Mouse (Mus musculus) spleen, postnatal 0 days (tissue): ENCODE data around the gene Car1. TPM values are rescaled to one million over a fixed set of nuclear protein-coding genes. Genes with fewer than 3 reads are reported as not detected.

Experiments
- polyA plus RNA-seq: library from polyadenylated mRNA; unstranded; fragments of >200 nt; fragmentation: Nextera tagmentation; extraction: Ambion mirVana; gene quantifications from 2 replicates; pipeline ENCODE4 v1.2.1, GENCODE M21; 2015

The Car1 gene
- 89.1 and 96.8 TPM in 2 replicates for polyA plus RNA-seq

DNA sequence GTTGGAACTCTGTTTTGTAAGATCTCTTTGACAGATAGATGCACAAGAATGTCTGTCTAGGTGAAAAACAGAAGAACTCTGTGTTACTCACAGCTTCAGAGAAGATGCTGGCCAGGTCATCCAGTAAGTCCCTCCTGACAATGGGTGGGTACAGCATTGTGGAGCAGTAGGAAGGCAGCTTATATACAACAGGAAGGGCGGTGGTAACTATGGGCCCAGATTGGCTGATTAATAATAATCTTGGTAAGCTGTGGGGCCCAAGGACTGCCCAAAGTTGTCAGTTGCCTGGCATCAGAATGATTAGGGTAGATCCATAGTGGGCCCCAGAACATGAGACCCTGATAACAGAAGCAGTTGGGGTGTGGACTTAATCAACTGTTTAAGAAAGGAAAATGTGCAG is at the start of gene Car1:
Gene Car1, minus strand, starts transcription at position 158 of the 400 bp plus-strand sequence.

Other genes with a start within 250 kb of the Car1 start
- 323 and 371 TPM in 2 replicates for gene 1810022K09Rik, start 197.1 kb downstream of the Car1 start, polyA plus RNA-seq
- gene Car13, start 166.6 kb downstream of the Car1 start, polyA plus RNA-seq = 2.6 and 2.8 TPM in 2 replicates
- 0.61 and 0.87 TPM in 2 replicates for gene Car3, start 55.1 kb upstream of the Car1 start, polyA plus RNA-seq
- 1,811 and 2,159 TPM in 2 replicates for gene Car2, start 77.9 kb upstream of the Car1 start, polyA plus RNA-seq